Mouse (Mus musculus) liver, embryonic 14.5 days (tissue): ENCODE results near the gene Spout1. TPM values are rescaled to one million over a fixed set of nuclear protein-coding genes. Genes with fewer than 3 reads are reported as not detected.
A peak's percentile ranks its signal among the peaks of the same experiment; 100 is the strongest.

Experiments
- ATAC-seq: fragments of 200-750 bp; cut with Nextera tagmentation; 2 replicates; pipeline ENCODE4 v1.8.0; 2017; ENCODE audit warnings: moderate number of reproducible peaks, mild to moderate bottlenecking, moderate library complexity; ENCODE audit not compliant: insufficient read depth
- DNase-seq, 3 experiments: peaks; one replicate each; pipeline ENCODE4 v3.0.0-alpha.2; 2012 to 2013; ENCODE audit warnings: low read depth in 3 of 3, low spot score in 3 of 3
- H3K27ac ChIP-seq: fragments of 300-500 bp; sonication (generic); 2 replicates; pipeline ENCODE4 v1.5.1; 2014; ENCODE audit warnings: moderate library complexity, mild to moderate bottlenecking, control low read depth, inconsistent platforms
- H3K27me3 ChIP-seq: fragments of 300-500 bp; sonication (generic); 2 replicates; pipeline ENCODE4 v1.6.1; 2014; ENCODE audit warnings: mild to moderate bottlenecking, low read length, moderate library complexity; ENCODE audit not compliant: control insufficient read depth, insufficient read depth
- H3K36me3 ChIP-seq: fragments of 300-500 bp; sonication (generic); replicated peaks from 2 replicates; pipeline ENCODE4 v1.6.1; 2014; ENCODE audit warnings: low read depth; ENCODE audit not compliant: control insufficient read depth, insufficient read depth
- H3K4me1 ChIP-seq, 2 experiments: fragments of 200-500 bp in 1 of 2; fragments of 300-500 bp in 1 of 2; sonication (generic) in 1 of 2; replicated peaks; 2 replicates each; pipeline ENCODE4 v1.6.1; 2012 to 2014; ENCODE audit warnings: antibody characterized with exemption in 1 of 2, inconsistent platforms in 1 of 2, low read length in 1 of 2; ENCODE audit not compliant: control insufficient read depth in 2 of 2, insufficient read depth in 2 of 2
- H3K4me2 ChIP-seq: fragments of 300-500 bp; sonication (generic); 2 replicates; pipeline ENCODE4 v1.6.1; 2014; ENCODE audit warnings: low read depth, mild to moderate bottlenecking, control low read depth, moderate library complexity
- H3K4me3 ChIP-seq, 2 experiments: fragments of 200-500 bp in 1 of 2; fragments of 300-500 bp in 1 of 2; sonication (generic) in 1 of 2; 2 replicates each; pipeline ENCODE4 v1.5.1; 2012 to 2014; ENCODE audit warnings: low read depth in 2 of 2, low read length in 2 of 2, mild to moderate bottlenecking in 2 of 2, control low read depth in 1 of 2, inconsistent platforms in 1 of 2, moderate library complexity in 1 of 2; ENCODE audit not compliant: insufficient read depth in 1 of 2
- H3K9ac ChIP-seq: fragments of 300-500 bp; sonication (generic); replicated peaks from 2 replicates; pipeline ENCODE4 v1.6.1; 2014; ENCODE audit warnings: mild to moderate bottlenecking, control low read depth, moderate library complexity
- H3K9me3 ChIP-seq: fragments of 300-500 bp; sonication (generic); 2 replicates; pipeline ENCODE4 v1.6.1; 2016; ENCODE audit warnings: low read length, mixed read lengths; ENCODE audit not compliant: control insufficient read depth
- CTCF ChIP-seq: IDR thresholded peaks from 2 replicates; pipeline ENCODE4 v1.5.1; 2016; ENCODE audit warnings: antibody characterized with exemption, low read depth, control low read depth
- EP300 ChIP-seq: IDR thresholded peaks from 2 replicates; pipeline ENCODE4 v1.6.1; 2016; ENCODE audit warnings: antibody characterized with exemption, low read depth
- WGBS: fragments of 180-500 bp; shearing (Covaris S2); extraction: QIAGEN DNeasy Blood & Tissue Kit; methylation state at CpG from one replicate; pipeline ENCODE4 v1.1.7; 2014; ENCODE audit not compliant: insufficient replicate concordance; 5-methylcytosine and 5-hydroxymethylcytosine counted together
- polyA plus RNA-seq, 2 experiments: library from polyadenylated mRNA; depleted of rRNA in 1 of 2; stranded (reverse) in 1 of 2; unstranded in 1 of 2; fragments of >200 nt; fragmentation: Nextera tagmentation in 1 of 2; extraction: Ambion mirVana in 1 of 2; gene quantifications; 2 replicates each; pipeline versions ENCODE4 v1.2.1 to v1.2.3; 2012 to 2014

The Spout1 gene
- polyA plus RNA-seq, 2 experiments: 18.7 to 20.3 TPM

GRCm38 (mm10) chr2:30194656-30195055 lies 16.4 kb upstream of the Spout1 start:
- Histone ChIP-seq H3K4me3 (no peak overlapping the region), H3K4me2 (no peak overlapping the region), H3K27me3 (no peaks in the 10 kb centered on the region), H3K4me1 (peaks cover 0 to 8% of the 10 kb centered on the region in 2 experiments; a peak in 2 of 4 replicates), H3K27ac (no peak overlapping the region), H3K9ac (no peak overlapping the region), H3K36me3 (no peaks in the 10 kb centered on the region), H3K9me3 (no peaks in the 10 kb centered on the region)
- DNase-seq (no peak), ATAC-seq (no peak)
- 74% methylated on average over 3 of the region's 3 CpGs for WGBS
- TF ChIP-seq EP300 (no peak), CTCF (no peak)

GRCm38 (mm10) chr2:30191790-30192580 lies 13.7 kb upstream of the Spout1 start:
- H3K27me3 ChIP-seq: no peaks in the 10 kb centered on the region
- H3K4me1 ChIP-seq: no peaks in the 10 kb centered on the region
- H3K4me3 ChIP-seq: no peak overlapping the region
- H3K4me2 ChIP-seq: no peak overlapping the region
- DNase-seq (no peak), ATAC-seq (no peak)
- H3K9me3 ChIP-seq: no peaks in the 10 kb centered on the region
- H3K27ac ChIP-seq: no peak overlapping the region
- H3K9ac ChIP-seq: no peak overlapping the region; the same call in 1 of the 2 replicates
- 62% methylated on average over 12 of the region's 12 CpGs for WGBS
- H3K36me3 ChIP-seq: no peaks in the 10 kb centered on the region
- TF ChIP-seq EP300: no peak
- TF ChIP-seq CTCF: no peak

- Histone ChIP-seq H3K4me1 (peaks cover 12 to 22% of the 10 kb centered on the region in 2 experiments), H3K9me3 (no peaks in the 10 kb centered on the region), H3K27me3 (no peaks in the 10 kb centered on the region), H3K9ac (no peak overlapping the region), H3K4me3 (no peak overlapping the region), H3K27ac (peak overlapping the region; percentile 47), H3K36me3 (no peaks in the 10 kb centered on the region), H3K4me2 (peak overlapping the region; percentile 11)
- no peak for TF ChIP-seq EP300
- no peak for TF ChIP-seq CTCF
- ATAC-seq (peak; percentile 59; the same call in 1 of the 2 replicates), DNase-seq (no peak)
- WGBS: 44% methylated on average over 3 of the region's 3 CpGs
Observed at GRCm38 (mm10) chr2:30185681-30186080, 7.4 kb upstream of the Spout1 start.

GRCm38 (mm10) chr2:30185276-30185675 lies 7.0 kb upstream of the Spout1 start:
- peak overlapping the region; percentile 58 for H3K27ac ChIP-seq
- TF ChIP-seq CTCF (no peak; the same call in 1 of the 2 replicates), EP300 (peak; percentile 67)
- DNase-seq (peak; percentile 49 to 67 (median 66)), ATAC-seq (peak; percentile 96)
- H3K4me1 ChIP-seq: peaks cover 12 to 22% of the 10 kb centered on the region in 2 experiments
- H3K9ac ChIP-seq: no peak overlapping the region
- H3K4me3 ChIP-seq: no peak overlapping the region
- no peaks in the 10 kb centered on the region for H3K9me3 ChIP-seq
- WGBS: 36% methylated on average over 6 of the region's 6 CpGs
- H3K27me3 ChIP-seq: no peaks in the 10 kb centered on the region
- peak overlapping the region; percentile 35 for H3K4me2 ChIP-seq
- no peaks in the 10 kb centered on the region for H3K36me3 ChIP-seq

GRCm38 (mm10) chr2:30183721-30184120 lies 5.5 kb upstream of the Spout1 start:
- DNase-seq (no peak), ATAC-seq (no peak)
- 60% methylated on average over 3 of the region's 3 CpGs for WGBS
- TF ChIP-seq EP300 (no peak), CTCF (no peak)
- H3K4me1 ChIP-seq: peaks cover 12 to 22% of the 10 kb centered on the region in 2 experiments
- no peaks in the 10 kb centered on the region for H3K9me3 ChIP-seq
- no peak overlapping the region for H3K4me3 ChIP-seq
- H3K27ac ChIP-seq: no peak overlapping the region
- no peak overlapping the region for H3K9ac ChIP-seq
- H3K27me3 ChIP-seq: no peaks in the 10 kb centered on the region
- H3K4me2 ChIP-seq: no peak overlapping the region
- H3K36me3 ChIP-seq: no peaks in the 10 kb centered on the region
